Mouse (Mus musculus) kidney, embryonic 16.5 days (tissue): ENCODE results near the gene Saal1. TPM values are rescaled to one million over a fixed set of nuclear protein-coding genes. Genes with fewer than 3 reads are reported as not detected.

ENCODE experiments used
- ATAC-seq: fragments of 200-750 bp; cut with Nextera tagmentation; 2 replicates; pipeline ENCODE4 v1.8.0; 2017; ENCODE audit warnings: moderate TSS enrichment; ENCODE audit not compliant: low FRiP score, low TSS enrichment
- H3K27ac ChIP-seq: fragments of 300-500 bp; sonication (generic); 2 replicates; pipeline ENCODE4 v1.5.1; 2014; ENCODE audit warnings: low read length
- H3K27me3 ChIP-seq: fragments of 300-500 bp; sonication (generic); 2 replicates; pipeline ENCODE4 v1.6.1; 2014; ENCODE audit warnings: low read length, control low read depth, mixed read lengths; ENCODE audit not compliant: insufficient read depth
- H3K36me3 ChIP-seq: fragments of 300-500 bp; sonication (generic); 2 replicates; pipeline ENCODE4 v1.6.1; 2014; ENCODE audit warnings: low read length, control low read depth, mixed read lengths; ENCODE audit not compliant: insufficient read depth
- H3K4me1 ChIP-seq: fragments of 300-500 bp; sonication (generic); 2 replicates; pipeline ENCODE4 v1.6.1; 2014; ENCODE audit warnings: low read length, control low read depth, mixed read lengths; ENCODE audit not compliant: insufficient read depth
- H3K4me2 ChIP-seq: fragments of 300-500 bp; sonication (generic); replicated peaks from 2 replicates; pipeline ENCODE4 v1.6.1; 2014; ENCODE audit warnings: low read depth, low read length
- H3K4me3 ChIP-seq: fragments of 300-500 bp; sonication (generic); 2 replicates; pipeline ENCODE4 v1.5.1; 2014; ENCODE audit warnings: mild to moderate bottlenecking, low read length
- H3K9ac ChIP-seq: fragments of 300-500 bp; sonication (generic); replicated peaks from 2 replicates; pipeline ENCODE4 v1.6.1; 2014; ENCODE audit warnings: low read length
- H3K9me3 ChIP-seq: fragments of 300-500 bp; sonication (generic); 2 replicates; pipeline ENCODE4 v1.6.1; 2016; ENCODE audit warnings: low read length, control low read depth
- WGBS: fragments of 180-500 bp; shearing (Covaris S2); extraction: QIAGEN DNeasy Blood & Tissue Kit; methylation state at CpG from one replicate; pipeline ENCODE4 v1.1.7; 2014; 5-methylcytosine and 5-hydroxymethylcytosine counted together
- polyA plus RNA-seq: library from polyadenylated mRNA; unstranded; fragments of >200 nt; fragmentation: Nextera tagmentation; extraction: Ambion mirVana; gene quantifications from 2 replicates; pipeline ENCODE4 v1.2.1, GENCODE M21; 2015

Gene Saal1
- polyA plus RNA-seq, 1 experiment from 2014 or later: 34.1 TPM

- Histone ChIP-seq H3K4me3 (no peak overlapping the region), H3K9ac (no peak overlapping the region), H3K27ac (no peak overlapping the region), H3K36me3 (no peaks in the 10 kb centered on the region), H3K4me1 (no peaks in the 10 kb centered on the region), H3K9me3 (no peaks in the 10 kb centered on the region), H3K4me2 (no peak overlapping the region), H3K27me3 (no peaks in the 10 kb centered on the region)
- WGBS: 74% methylated on average over 1 of the region's 1 CpGs
- no peak for ATAC-seq
These were observed 17.1 kb upstream of the Saal1 start for GRCm38 (mm10) chr7:46727584-46727983.

GRCm38 (mm10) chr7:46724396-46724795, 13.9 kb upstream of the Saal1 start:
- Histone ChIP-seq H3K4me2 (no peak overlapping the region), H3K4me3 (no peak overlapping the region), H3K36me3 (no peaks in the 10 kb centered on the region), H3K9me3 (no peaks in the 10 kb centered on the region), H3K4me1 (no peaks in the 10 kb centered on the region), H3K27me3 (no peaks in the 10 kb centered on the region), H3K9ac (no peak overlapping the region), H3K27ac (peak overlapping the region; percentile 47; the same call in 1 of the 2 replicates)
- 39% methylated on average over 5 of the region's 5 CpGs for WGBS
- peak; percentile 71; the same call in 1 of the 2 replicates for ATAC-seq

- WGBS: 79% methylated on average over 3 of the region's 3 CpGs
These were observed 13.4 kb upstream of the Saal1 start for GRCm38 (mm10) chr7:46723849-46724248.

GRCm38 (mm10) chr7:46723354-46723753, 12.9 kb upstream of the Saal1 start:
- ATAC-seq: 0 out of 2 replicates have a peak, but pooled peaks have one; percentile 20
- no peaks in the 10 kb centered on the region for H3K4me1 ChIP-seq
- H3K4me3 ChIP-seq: no peak overlapping the region
- H3K9ac ChIP-seq: no peak overlapping the region
- H3K27me3 ChIP-seq: no peaks in the 10 kb centered on the region
- 85% methylated on average over 6 of the region's 6 CpGs for WGBS
- H3K9me3 ChIP-seq: no peaks in the 10 kb centered on the region
- no peak overlapping the region for H3K27ac ChIP-seq
- no peak overlapping the region for H3K4me2 ChIP-seq
- H3K36me3 ChIP-seq: no peaks in the 10 kb centered on the region

More at GRCm38 (mm10) chr7:46723849-46724248, 13.4 kb upstream of the Saal1 start:
- Histone ChIP-seq H3K4me3 (no peak overlapping the region), H3K4me1 (no peaks in the 10 kb centered on the region), H3K27me3 (no peaks in the 10 kb centered on the region), H3K9me3 (no peaks in the 10 kb centered on the region), H3K36me3 (no peaks in the 10 kb centered on the region), H3K4me2 (no peak overlapping the region), H3K27ac (peak overlapping the region; percentile 47), H3K9ac (no peak overlapping the region)
- ATAC-seq: peak; percentile 80

- H3K36me3 ChIP-seq: no peaks in the 10 kb centered on the region
- no peak overlapping the region for H3K27ac ChIP-seq
- 80% methylated on average over 9 of the region's 9 CpGs for WGBS
- no peak overlapping the region for H3K9ac ChIP-seq
- no peak overlapping the region for H3K4me2 ChIP-seq
- H3K9me3 ChIP-seq: no peaks in the 10 kb centered on the region
- no peaks in the 10 kb centered on the region for H3K4me1 ChIP-seq
- H3K27me3 ChIP-seq: no peaks in the 10 kb centered on the region
- ATAC-seq: no peak
- no peak overlapping the region for H3K4me3 ChIP-seq
These were observed 10.0 kb upstream of the Saal1 start for GRCm38 (mm10) chr7:46720460-46720859.

- H3K27ac ChIP-seq: no peak overlapping the region
- 80% methylated on average over 7 of the region's 7 CpGs for WGBS
- H3K9ac ChIP-seq: no peak overlapping the region
- H3K4me3 ChIP-seq: no peak overlapping the region
- H3K27me3 ChIP-seq: no peaks in the 10 kb centered on the region
- no peak overlapping the region for H3K4me2 ChIP-seq
- H3K9me3 ChIP-seq: no peaks in the 10 kb centered on the region
- H3K4me1 ChIP-seq: no peaks in the 10 kb centered on the region
- ATAC-seq: no peak
- no peaks in the 10 kb centered on the region for H3K36me3 ChIP-seq
These were observed 9.0 kb upstream of the Saal1 start for GRCm38 (mm10) chr7:46719526-46719925.

GRCm38 (mm10) chr7:46718591-46719270, 8.3 kb upstream of the Saal1 start:
- Histone ChIP-seq H3K27me3 (no peaks in the 10 kb centered on the region), H3K9ac (no peak overlapping the region), H3K4me3 (no peak overlapping the region), H3K4me1 (0 out of 2 replicates have a peak, but pooled peaks cover under 1% of the 10 kb centered on the region), H3K9me3 (no peaks in the 10 kb centered on the region), H3K27ac (no peak overlapping the region), H3K4me2 (no peak overlapping the region), H3K36me3 (no peaks in the 10 kb centered on the region)
- WGBS: 80% methylated on average over 7 of the region's 7 CpGs
- ATAC-seq: no peak

- Histone ChIP-seq H3K9me3 (no peaks in the 10 kb centered on the region), H3K4me3 (no peak overlapping the region), H3K36me3 (no peaks in the 10 kb centered on the region), H3K27me3 (no peaks in the 10 kb centered on the region), H3K9ac (no peak overlapping the region), H3K4me1 (0 out of 2 replicates have a peak, but pooled peaks cover 2% of the 10 kb centered on the region), H3K27ac (no peak overlapping the region), H3K4me2 (no peak overlapping the region)
- WGBS: 46% methylated on average over 5 of the region's 5 CpGs
- ATAC-seq: no peak
These were observed 6.4 kb upstream of the Saal1 start for GRCm38 (mm10) chr7:46716897-46717296.

GRCm38 (mm10) chr7:46715600-46715999, 5.1 kb upstream of the Saal1 start, which contains the start of gene Saa3:
Gene Saa3 (minus strand): TSS chr7:46715700.
- H3K27ac ChIP-seq: no peak within 1 kb of the TSS
- H3K4me1 ChIP-seq: 0 out of 2 replicates have a peak, but pooled peaks cover 2% of the 10 kb centered on the region
- H3K4me3 ChIP-seq: no peak within 1 kb of the TSS
- H3K9ac ChIP-seq: no peak within 1 kb of the TSS
- no peaks in the 10 kb centered on the region for H3K36me3 ChIP-seq
- no peak for ATAC-seq
- H3K9me3 ChIP-seq: no peaks in the 10 kb centered on the region
- no peak within 1 kb of the TSS for H3K4me2 ChIP-seq
- H3K27me3 ChIP-seq: no peaks in the 10 kb centered on the region
- 88% methylated on average over 5 of the region's 5 CpGs for WGBS

- Histone ChIP-seq H3K27me3 (no peaks in the 10 kb centered on the region), H3K9ac (no peak overlapping the region), H3K4me2 (no peak overlapping the region), H3K9me3 (no peaks in the 10 kb centered on the region), H3K27ac (no peak overlapping the region), H3K36me3 (no peaks in the 10 kb centered on the region), H3K4me1 (peaks cover 5% of the 10 kb centered on the region), H3K4me3 (no peak overlapping the region)
- no peak for ATAC-seq
- WGBS: 32% methylated on average over 6 of the region's 6 CpGs
These were observed 4.0 kb upstream of the Saal1 start for GRCm38 (mm10) chr7:46714518-46714917.
